Mouse (Mus musculus) splenic B cell, adult 2 months (primary cell): ENCODE results near the gene Rbm19.
A peak's percentile ranks its signal among the peaks of the same experiment; 100 is the strongest.

Source experiments
- DNase-seq: peaks from one replicate; pipeline ENCODE4 v3.0.0-alpha.2; 2011; ENCODE audit warnings: low read depth, low spot score
- H3K27me3 ChIP-seq: 2 replicates; pipeline ENCODE4 v1.6.1; 2012; ENCODE audit warnings: mild to moderate bottlenecking, low read length, moderate library complexity, mixed read lengths; ENCODE audit not compliant: control insufficient read depth, poor library complexity, insufficient read depth, severe bottlenecking
- H3K36me3 ChIP-seq: 2 replicates; pipeline ENCODE4 v1.6.1; 2012; ENCODE audit warnings: mild to moderate bottlenecking, low read length, moderate library complexity, mixed read lengths; ENCODE audit not compliant: control insufficient read depth, poor library complexity, insufficient read depth, severe bottlenecking

Gene Rbm19

DNA sequence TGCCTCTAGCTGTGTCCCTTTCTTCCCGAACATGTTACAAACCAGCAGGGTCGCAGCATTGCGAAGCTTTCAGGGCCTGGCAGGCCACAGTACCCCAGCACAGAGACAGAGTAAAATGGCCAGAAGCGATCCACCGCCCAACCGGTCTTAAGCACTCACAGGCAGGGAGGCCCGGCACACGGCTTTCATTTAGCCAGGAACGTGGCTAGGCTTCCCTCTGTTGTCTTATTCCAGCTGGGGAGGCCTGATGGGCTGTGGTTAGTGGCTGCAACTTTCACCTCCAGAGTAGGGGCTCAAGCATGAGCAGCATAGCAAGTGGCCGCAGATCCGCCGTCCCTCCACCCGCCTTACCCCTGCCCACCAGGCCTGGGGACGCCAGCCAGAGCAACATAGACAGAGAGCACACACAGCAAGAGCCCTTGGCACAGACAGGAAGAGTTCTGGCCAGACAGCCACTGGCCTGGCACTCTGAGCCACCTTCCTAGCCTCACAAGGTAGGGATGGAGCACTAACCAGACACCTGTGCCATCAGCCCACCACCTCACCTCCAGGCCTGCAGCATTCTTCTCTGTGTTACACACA, 73.8 kb downstream of the Rbm19 start:
- no peak for DNase-seq
- H3K36me3 ChIP-seq: no peaks in the 10 kb centered on the region; the same call in 1 of the 2 replicates
- no peaks in the 10 kb centered on the region for H3K27me3 ChIP-seq

- no peak for DNase-seq
- Histone ChIP-seq H3K27me3 (no peaks in the 10 kb centered on the region), H3K36me3 (no peaks in the 10 kb centered on the region; the same call in 1 of the 2 replicates)
These were observed 75.4 kb downstream of the Rbm19 start for GRCm38 (mm10) chr5:120191620-120192019.

GRCm38 (mm10) chr5:120194309-120194941, 78.2 kb downstream of the Rbm19 start:
- H3K36me3 ChIP-seq: peaks cover 2% of the 10 kb centered on the region; the same call in 1 of the 2 replicates
- H3K27me3 ChIP-seq: no peaks in the 10 kb centered on the region
- no peak for DNase-seq

DNA sequence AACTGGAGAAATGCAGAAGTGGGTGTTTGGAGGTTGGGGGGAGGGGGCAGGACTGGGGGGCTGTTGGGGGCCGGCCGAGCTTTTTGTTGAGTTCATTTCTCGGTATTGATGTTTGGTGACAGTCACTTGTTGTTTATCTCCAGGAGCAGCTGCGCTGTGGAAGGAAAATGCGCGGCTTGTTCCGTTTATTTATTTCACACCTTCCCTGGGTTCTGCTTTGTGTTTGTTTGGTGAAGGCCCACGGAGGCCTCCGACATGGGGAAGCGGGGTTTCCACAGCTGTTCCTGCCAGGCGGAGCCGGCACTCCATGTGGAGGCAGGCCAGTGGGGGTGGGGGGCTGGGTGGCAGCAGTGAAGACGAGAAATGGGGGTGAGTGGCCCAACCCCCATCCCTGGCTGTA, 78.7 kb downstream of the Rbm19 start:
- DNase-seq: no peak
- peaks cover 3% of the 10 kb centered on the region; the same call in 1 of the 2 replicates for H3K36me3 ChIP-seq
- H3K27me3 ChIP-seq: no peaks in the 10 kb centered on the region

DNA sequence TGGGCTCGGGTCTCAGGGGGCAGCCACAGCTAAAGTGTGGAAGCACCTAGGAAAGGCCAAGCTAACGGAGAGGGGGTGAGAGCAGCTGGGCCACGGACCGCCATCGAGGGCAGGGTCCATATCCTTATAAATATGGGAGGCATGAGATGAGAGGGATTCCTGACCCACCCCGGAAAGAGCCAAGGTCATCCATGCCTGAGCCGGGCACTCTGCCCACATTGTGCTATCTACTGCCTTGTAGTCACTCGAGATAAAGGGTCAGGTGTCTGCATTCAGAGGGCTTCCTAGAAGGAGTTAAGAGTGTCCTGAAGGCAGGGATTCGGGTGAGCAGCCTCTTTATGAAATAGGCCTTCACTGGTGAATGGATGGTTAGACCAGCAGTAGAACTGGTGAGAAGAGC, 80.6 kb downstream of the Rbm19 start:
- DNase-seq: no peak
- Histone ChIP-seq H3K36me3 (peaks cover 3% of the 10 kb centered on the region; the same call in 1 of the 2 replicates), H3K27me3 (no peaks in the 10 kb centered on the region)

GRCm38 (mm10) chr5:120197813-120198387, 81.6 kb downstream of the Rbm19 start:
- Histone ChIP-seq H3K27me3 (no peaks in the 10 kb centered on the region), H3K36me3 (peaks cover 3% of the 10 kb centered on the region; the same call in 1 of the 2 replicates)
- DNase-seq: no peak

DNA sequence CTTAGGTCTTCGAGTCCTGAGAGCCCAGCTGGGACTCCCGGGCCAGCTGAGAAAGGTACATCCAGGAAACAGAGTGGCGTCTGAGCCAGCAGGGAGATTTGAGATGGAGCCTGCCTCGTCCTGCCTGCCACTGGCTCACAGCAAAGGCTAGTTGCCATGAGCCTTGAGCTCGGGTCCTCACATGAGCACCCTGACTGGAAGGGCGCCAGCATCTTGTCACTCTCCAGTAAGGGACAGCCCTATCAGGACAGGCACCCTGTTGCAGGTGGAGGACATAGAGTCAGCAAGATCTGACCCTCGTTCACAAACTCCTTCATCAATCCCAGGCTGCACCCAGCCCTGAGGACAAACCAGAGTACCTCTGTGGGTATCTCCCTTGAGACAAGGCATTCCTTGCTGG, 83.6 kb downstream of the Rbm19 start:
- DNase-seq: no peak
- no peaks in the 10 kb centered on the region for H3K27me3 ChIP-seq
- H3K36me3 ChIP-seq: peaks cover 3% of the 10 kb centered on the region; the same call in 1 of the 2 replicates

- Histone ChIP-seq H3K36me3 (peaks cover 1% of the 10 kb centered on the region; the same call in 1 of the 2 replicates), H3K27me3 (no peaks in the 10 kb centered on the region; the same call in 1 of the 2 replicates)
- DNase-seq: no peak
These were observed 88.1 kb downstream of the Rbm19 start for GRCm38 (mm10) chr5:120204316-120204715.

DNA sequence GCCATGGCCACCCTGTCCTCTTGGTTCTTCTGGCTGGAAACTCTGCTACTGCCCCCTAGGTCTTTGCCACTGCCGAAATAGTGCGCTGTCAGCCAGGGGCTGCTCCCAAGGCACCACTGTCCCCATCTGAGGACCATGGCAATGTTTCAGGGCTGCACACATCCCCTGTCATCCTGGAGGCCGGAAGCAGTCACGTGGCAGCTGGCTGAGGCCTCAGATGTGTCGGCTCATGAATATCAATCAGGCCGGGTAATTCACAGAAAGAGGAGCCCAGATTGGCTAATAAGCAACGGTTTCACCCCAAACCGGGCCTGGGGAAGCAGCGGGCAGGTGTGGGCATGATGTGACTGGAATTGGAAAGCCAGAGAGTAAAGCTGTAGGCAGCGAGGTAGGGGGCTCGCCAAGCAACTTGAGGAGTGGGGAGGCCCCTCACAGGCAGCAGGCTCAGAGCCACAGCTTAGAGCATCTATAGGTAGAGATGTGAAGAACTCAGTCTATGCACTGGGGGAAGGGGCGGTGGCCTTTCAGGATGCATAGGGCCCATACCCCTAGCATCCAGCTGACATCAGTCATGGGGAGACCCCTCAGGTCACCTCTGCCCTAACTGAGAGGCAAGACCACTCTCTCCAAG, 90.2 kb downstream of the Rbm19 start:
- DNase-seq: no peak
- Histone ChIP-seq H3K27me3 (no peaks in the 10 kb centered on the region; the same call in 1 of the 2 replicates), H3K36me3 (no peaks in the 10 kb centered on the region)

DNA sequence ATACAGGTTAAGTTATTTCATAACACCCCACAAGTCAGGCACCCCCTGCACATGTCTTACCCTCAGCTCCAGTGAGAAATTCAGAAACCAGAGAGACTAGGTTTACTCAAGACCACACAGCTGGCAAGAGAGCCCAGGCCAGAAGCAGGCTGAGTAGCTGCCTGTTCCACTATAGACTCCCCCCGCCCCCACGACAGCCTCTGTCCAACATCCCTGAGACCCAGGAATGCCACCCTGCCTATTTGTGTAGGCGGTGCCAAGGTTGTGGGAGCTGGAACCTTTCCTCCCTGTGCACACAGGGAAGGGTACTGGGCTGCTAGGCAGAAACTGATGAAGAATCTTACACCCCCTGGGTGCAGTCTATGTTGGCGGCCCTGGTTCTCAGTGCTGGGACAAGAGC, 91.2 kb downstream of the Rbm19 start:
- no peak for DNase-seq
- H3K36me3 ChIP-seq: no peaks in the 10 kb centered on the region
- H3K27me3 ChIP-seq: no peaks in the 10 kb centered on the region; the same call in 1 of the 2 replicates

- no peaks in the 10 kb centered on the region; the same call in 1 of the 2 replicates for H3K27me3 ChIP-seq
- H3K36me3 ChIP-seq: no peaks in the 10 kb centered on the region
- DNase-seq: no peak
These were observed 94.4 kb downstream of the Rbm19 start for GRCm38 (mm10) chr5:120210668-120211067.

- Histone ChIP-seq H3K36me3 (no peaks in the 10 kb centered on the region), H3K27me3 (no peaks in the 10 kb centered on the region; the same call in 1 of the 2 replicates)
- DNase-seq: peak; percentile 10
These were observed 94.9 kb downstream of the Rbm19 start for GRCm38 (mm10) chr5:120211182-120211581.

GRCm38 (mm10) chr5:120214511-120214910, 98.2 kb downstream of the Rbm19 start:
- DNase-seq: no peak
- H3K27me3 ChIP-seq: no peaks in the 10 kb centered on the region
- no peaks in the 10 kb centered on the region for H3K36me3 ChIP-seq

DNA sequence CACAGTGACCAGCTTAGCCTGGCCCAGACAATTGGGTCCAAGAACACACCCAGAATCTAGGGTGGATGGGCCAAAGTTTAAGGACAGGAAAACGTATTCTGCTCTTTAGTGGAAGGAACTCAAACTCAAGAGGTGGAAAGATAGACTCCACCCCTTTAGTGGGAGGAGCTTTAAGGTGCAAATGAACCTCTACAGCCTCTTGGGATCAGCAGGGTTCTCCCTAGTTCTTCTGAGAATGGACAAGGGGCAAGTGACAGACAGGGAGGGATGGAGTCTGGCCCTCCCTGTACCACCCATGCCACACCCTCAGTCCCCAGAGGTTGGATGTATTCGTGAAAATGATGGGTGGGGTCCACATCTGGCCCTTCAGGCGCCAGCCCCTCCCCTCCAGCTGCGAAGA, 105.0 kb downstream of the Rbm19 start:
- H3K36me3 ChIP-seq: no peaks in the 10 kb centered on the region
- DNase-seq: no peak

GRCm38 (mm10) chr5:120225383-120225782, 109.1 kb downstream of the Rbm19 start:
- DNase-seq: no peak
- Histone ChIP-seq H3K27me3 (no peaks in the 10 kb centered on the region), H3K36me3 (no peaks in the 10 kb centered on the region)

More for the DNA sequence above, 105.0 kb downstream of the Rbm19 start:
- H3K27me3 ChIP-seq: no peaks in the 10 kb centered on the region
